Mouse (Mus musculus): ENCODE results near the gene Gm47996. TPM values are rescaled to one million over a fixed set of nuclear protein-coding genes. Genes with fewer than 3 reads are reported as not detected.
"Not testable (repeated sequence)": the region's sequence is repeated elsewhere in the genome, so short reads cannot be mapped to it uniquely, and the experiment has no call there.

The Gm47996 gene
- polyA plus RNA-seq, 1 experiment, result 0.61 TPM

GRCm38 (mm10) chr1:151196690-151197089, 13.2 kb upstream of the Gm47996 start:
- H3K4me3 ChIP-seq (ENCODE audit: extremely low read depth, insufficient read depth, insufficient read length); H3K4me1 ChIP-seq (ENCODE audit: control insufficient read depth, insufficient read depth, insufficient read length); H3K36me3 ChIP-seq (ENCODE audit: control insufficient read depth, insufficient read depth, low read length); H3K27ac ChIP-seq (ENCODE audit: insufficient read depth, low read length); DNase-seq (ENCODE audit: low read depth in 1 of 2, low spot score in 2 of 2); H3K27me3 ChIP-seq (ENCODE audit: control insufficient read depth, insufficient read depth, low read length): not testable (repeated sequence)
- WGBS, result 90% methylated on average over 3 of the region's 3 CpGs

GRCm38 (mm10) chr1:151198120-151198519, 11.8 kb upstream of the Gm47996 start, which contains the start of gene Gm47995:
Gene Gm47995, plus strand, starts transcription at chr1:151198448.
- WGBS, result 62% methylated on average over 3 of the region's 4 CpGs
- H3K27me3 ChIP-seq (ENCODE audit: control insufficient read depth, insufficient read depth, low read length), result not testable (repeated sequence)

GRCm38 (mm10) chr1:151200620-151201019, 9.3 kb upstream of the Gm47996 start:
- not testable (repeated sequence) for H3K4me3 ChIP-seq (ENCODE audit: extremely low read depth, insufficient read depth, insufficient read length); H3K36me3 ChIP-seq (ENCODE audit: control insufficient read depth, insufficient read depth, low read length)

More at GRCm38 (mm10) chr1:151198120-151198519, 11.8 kb upstream of the Gm47996 start, which contains the start of gene Gm47995:
- H3K4me1 ChIP-seq (ENCODE audit: control insufficient read depth, insufficient read depth, insufficient read length); H3K4me3 ChIP-seq (ENCODE audit: extremely low read depth, insufficient read depth, insufficient read length); H3K36me3 ChIP-seq (ENCODE audit: control insufficient read depth, insufficient read depth, low read length); H3K27ac ChIP-seq (ENCODE audit: insufficient read depth, low read length); DNase-seq (ENCODE audit: low read depth in 1 of 2, low spot score in 2 of 2): not testable (repeated sequence)

GRCm38 (mm10) chr1:151202771-151203170, 7.2 kb upstream of the Gm47996 start:
- H3K36me3 ChIP-seq (ENCODE audit: control insufficient read depth, insufficient read depth, low read length); DNase-seq (ENCODE audit: low read depth in 1 of 2, low spot score in 2 of 2); H3K4me3 ChIP-seq (ENCODE audit: extremely low read depth, insufficient read depth, insufficient read length); H3K27me3 ChIP-seq (ENCODE audit: control insufficient read depth, insufficient read depth, low read length); H3K4me1 ChIP-seq (ENCODE audit: control insufficient read depth, insufficient read depth, insufficient read length); H3K27ac ChIP-seq (ENCODE audit: insufficient read depth, low read length): not testable (repeated sequence)
- WGBS, result 83% methylated on average over 3 of the region's 5 CpGs

More at GRCm38 (mm10) chr1:151200620-151201019, 9.3 kb upstream of the Gm47996 start:
- not testable (repeated sequence) for H3K27me3 ChIP-seq (ENCODE audit: control insufficient read depth, insufficient read depth, low read length); H3K4me1 ChIP-seq (ENCODE audit: control insufficient read depth, insufficient read depth, insufficient read length); DNase-seq (ENCODE audit: low read depth in 1 of 2, low spot score in 2 of 2); H3K27ac ChIP-seq (ENCODE audit: insufficient read depth, low read length)

- not testable (repeated sequence) for DNase-seq (ENCODE audit: low read depth in 1 of 2, low spot score in 2 of 2); H3K4me1 ChIP-seq (ENCODE audit: control insufficient read depth, insufficient read depth, insufficient read length)
- WGBS, result no CpG with 5 or more reads among the region's 6 CpGs
Observed at GRCm38 (mm10) chr1:151203818-151204217, 6.1 kb upstream of the Gm47996 start, which contains the start of gene 3110040M04Rik. Gene 3110040M04Rik, plus strand, starts transcription at chr1:151204121.

GRCm38 (mm10) chr1:151208493-151208892, 1.4 kb upstream of the Gm47996 start:
- WGBS, result 86% methylated on average over 4 of the region's 5 CpGs

More at GRCm38 (mm10) chr1:151203818-151204217, 6.1 kb upstream of the Gm47996 start, which contains the start of gene 3110040M04Rik:
- not testable (repeated sequence) for H3K4me3 ChIP-seq (ENCODE audit: extremely low read depth, insufficient read depth, insufficient read length); H3K27ac ChIP-seq (ENCODE audit: insufficient read depth, low read length); H3K27me3 ChIP-seq (ENCODE audit: control insufficient read depth, insufficient read depth, low read length); H3K36me3 ChIP-seq (ENCODE audit: control insufficient read depth, insufficient read depth, low read length)

GRCm38 (mm10) chr1:151208944-151209343, 987 bp upstream of the Gm47996 start:
- not testable (repeated sequence) for H3K27ac ChIP-seq (ENCODE audit: insufficient read depth, low read length); DNase-seq (ENCODE audit: low read depth in 1 of 2, low spot score in 2 of 2); H3K27me3 ChIP-seq (ENCODE audit: control insufficient read depth, insufficient read depth, low read length); H3K36me3 ChIP-seq (ENCODE audit: control insufficient read depth, insufficient read depth, low read length); H3K4me1 ChIP-seq (ENCODE audit: control insufficient read depth, insufficient read depth, insufficient read length); H3K4me3 ChIP-seq (ENCODE audit: extremely low read depth, insufficient read depth, insufficient read length)

More at GRCm38 (mm10) chr1:151208493-151208892, 1.4 kb upstream of the Gm47996 start:
- not testable (repeated sequence) for DNase-seq (ENCODE audit: low read depth in 1 of 2, low spot score in 2 of 2); H3K36me3 ChIP-seq (ENCODE audit: control insufficient read depth, insufficient read depth, low read length); H3K4me1 ChIP-seq (ENCODE audit: control insufficient read depth, insufficient read depth, insufficient read length); H3K4me3 ChIP-seq (ENCODE audit: extremely low read depth, insufficient read depth, insufficient read length); H3K27ac ChIP-seq (ENCODE audit: insufficient read depth, low read length); H3K27me3 ChIP-seq (ENCODE audit: control insufficient read depth, insufficient read depth, low read length)

- not testable (repeated sequence) for H3K27ac ChIP-seq (ENCODE audit: insufficient read depth, low read length); H3K4me1 ChIP-seq (ENCODE audit: control insufficient read depth, insufficient read depth, insufficient read length); H3K27me3 ChIP-seq (ENCODE audit: control insufficient read depth, insufficient read depth, low read length); H3K4me3 ChIP-seq (ENCODE audit: extremely low read depth, insufficient read depth, insufficient read length); H3K36me3 ChIP-seq (ENCODE audit: control insufficient read depth, insufficient read depth, low read length); DNase-seq (ENCODE audit: low read depth in 1 of 2, low spot score in 2 of 2)
- WGBS, result 82% methylated on average over 5 of the region's 5 CpGs
Observed at GRCm38 (mm10) chr1:151211666-151212065, 1.7 kb downstream of the Gm47996 start.

Data from spleen, adult 2 months (tissue).